Mouse (Mus musculus) midbrain, postnatal 0 days (tissue): ENCODE results near the gene Tpst1. TPM values are rescaled to one million over a fixed set of nuclear protein-coding genes. Genes with fewer than 3 reads are reported as not detected.

Source experiments
- ATAC-seq: fragments of 200-750 bp; cut with Nextera tagmentation; 2 replicates; pipeline ENCODE4 v1.8.0; 2017; ENCODE audit warnings: moderate number of reproducible peaks, mild to moderate bottlenecking, moderate TSS enrichment, moderate library complexity; ENCODE audit not compliant: low FRiP score
- DNase-seq: peaks from one replicate; pipeline ENCODE4 v3.0.0-alpha.2; 2015; ENCODE audit warnings: low spot score
- H3K27ac ChIP-seq: fragments of 300-500 bp; sonication (generic); 2 replicates; pipeline ENCODE4 v1.5.1; 2014; ENCODE audit warnings: low read depth, mild to moderate bottlenecking, low read length, mixed read lengths
- H3K27me3 ChIP-seq: fragments of 300-500 bp; sonication (generic); 2 replicates; pipeline ENCODE4 v1.6.1; 2014; ENCODE audit warnings: low read length, control low read depth, mixed read lengths; ENCODE audit not compliant: insufficient read depth
- H3K36me3 ChIP-seq: fragments of 300-500 bp; sonication (generic); 2 replicates; pipeline ENCODE4 v1.6.1; 2014; ENCODE audit warnings: low read length, control low read depth, mixed read lengths; ENCODE audit not compliant: insufficient read depth
- H3K4me1 ChIP-seq: fragments of 300-500 bp; sonication (generic); 2 replicates; pipeline ENCODE4 v1.6.1; 2014; ENCODE audit warnings: mild to moderate bottlenecking, control low read depth, antibody characterized with exemption, low read length, mixed read lengths; ENCODE audit not compliant: insufficient read depth
- H3K4me2 ChIP-seq: fragments of 300-500 bp; sonication (generic); 2 replicates; pipeline ENCODE4 v1.6.1; 2014; ENCODE audit warnings: low read depth, mild to moderate bottlenecking, low read length, mixed read lengths; ENCODE audit not compliant: poor library complexity, severe bottlenecking
- H3K4me3 ChIP-seq: fragments of 300-500 bp; sonication (generic); 2 replicates; pipeline ENCODE4 v1.5.1; 2014; ENCODE audit warnings: low read depth, mild to moderate bottlenecking, low read length, moderate library complexity
- H3K9ac ChIP-seq: fragments of 300-500 bp; sonication (generic); replicated peaks from 2 replicates; pipeline ENCODE4 v1.6.1; 2014; ENCODE audit warnings: mild to moderate bottlenecking, low read length, moderate library complexity, mixed read lengths; ENCODE audit not compliant: poor library complexity, severe bottlenecking
- H3K9me3 ChIP-seq: fragments of 300-500 bp; sonication (generic); 2 replicates; pipeline ENCODE4 v1.6.1; 2016; ENCODE audit warnings: low read length, control low read depth
- CTCF ChIP-seq: IDR thresholded peaks from 2 replicates; pipeline ENCODE4 v1.5.1; 2016; ENCODE audit warnings: antibody characterized with exemption, mild to moderate bottlenecking
- WGBS: fragments of 180-500 bp; shearing (Covaris S2); extraction: QIAGEN DNeasy Blood & Tissue Kit; methylation state at CpG from one replicate; pipeline ENCODE4 v1.1.7; 2014; 5-methylcytosine and 5-hydroxymethylcytosine counted together
- polyA plus RNA-seq: library from polyadenylated mRNA; unstranded; fragments of >200 nt; fragmentation: Nextera tagmentation; extraction: Ambion mirVana; gene quantifications from 2 replicates; pipeline ENCODE4 v1.2.1, GENCODE M21; 2015
- total RNA-seq: library from RNA; depleted of rRNA; stranded (reverse); fragments of >200 nt; gene quantifications from 2 replicates; pipeline ENCODE4 v1.2.3, GENCODE M21; 2014

The Tpst1 gene
- total and polyA plus RNA-seq, 2 experiments from 2014 or later = 46.5 to 50.0 TPM

GRCm38 (mm10) chr5:130136597-130136996 is 63.5 kb downstream of the Tpst1 start:
- WGBS = 95% methylated on average over 13 of the region's 13 CpGs
- DNase-seq (no peak), ATAC-seq (no peak)
- Histone ChIP-seq H3K27me3 (no peaks in the 10 kb centered on the region), H3K9ac (no peak overlapping the region), H3K36me3 (peaks cover 7% of the 10 kb centered on the region), H3K4me3 (no peak overlapping the region), H3K27ac (no peak overlapping the region), H3K4me1 (no peaks in the 10 kb centered on the region), H3K9me3 (no peaks in the 10 kb centered on the region), H3K4me2 (no peak overlapping the region)
- no peak for TF ChIP-seq CTCF

GRCm38 (mm10) chr5:130139393-130139792 is 66.3 kb downstream of the Tpst1 start:
- H3K4me2 ChIP-seq = no peak overlapping the region
- no peaks in the 10 kb centered on the region for H3K9me3 ChIP-seq
- no peak overlapping the region for H3K9ac ChIP-seq
- peaks cover 7% of the 10 kb centered on the region for H3K36me3 ChIP-seq
- no peaks in the 10 kb centered on the region for H3K4me1 ChIP-seq
- H3K27me3 ChIP-seq = no peaks in the 10 kb centered on the region
- H3K27ac ChIP-seq = no peak overlapping the region
- no peak for ATAC-seq
- H3K4me3 ChIP-seq = no peak overlapping the region
- peak; percentile 85 for DNase-seq
- WGBS = 24% methylated on average over 8 of the region's 8 CpGs
- TF ChIP-seq CTCF = peak; percentile 96

DNA sequence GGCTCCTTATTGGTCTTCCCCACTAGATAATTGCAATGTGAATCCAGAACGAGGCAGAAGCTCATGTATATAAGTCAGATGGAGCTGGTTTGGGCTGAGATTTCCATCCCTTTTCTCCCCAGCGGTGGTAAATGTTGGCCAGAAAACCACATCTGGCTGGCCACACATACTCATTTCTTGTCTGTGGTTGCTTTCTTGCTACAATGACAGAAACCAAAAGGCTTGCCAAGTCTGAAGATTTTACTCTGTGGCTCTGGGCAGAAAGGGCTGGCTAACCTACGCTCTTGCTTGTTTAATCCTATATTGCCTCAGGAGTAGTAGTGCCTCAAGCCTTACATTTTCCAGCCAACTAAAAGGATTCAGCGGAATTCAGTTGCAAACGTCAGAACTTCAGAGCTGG is 68.0 kb downstream of the Tpst1 start:
- Histone ChIP-seq H3K27ac (no peak overlapping the region), H3K9me3 (no peaks in the 10 kb centered on the region), H3K4me3 (no peak overlapping the region), H3K4me1 (no peaks in the 10 kb centered on the region), H3K9ac (no peak overlapping the region), H3K27me3 (no peaks in the 10 kb centered on the region), H3K36me3 (no peaks in the 10 kb centered on the region), H3K4me2 (no peak overlapping the region)
- ATAC-seq = no peak
- no peak for TF ChIP-seq CTCF
- 81% methylated on average over 5 of the region's 5 CpGs for WGBS
- DNase-seq = no peak

DNA sequence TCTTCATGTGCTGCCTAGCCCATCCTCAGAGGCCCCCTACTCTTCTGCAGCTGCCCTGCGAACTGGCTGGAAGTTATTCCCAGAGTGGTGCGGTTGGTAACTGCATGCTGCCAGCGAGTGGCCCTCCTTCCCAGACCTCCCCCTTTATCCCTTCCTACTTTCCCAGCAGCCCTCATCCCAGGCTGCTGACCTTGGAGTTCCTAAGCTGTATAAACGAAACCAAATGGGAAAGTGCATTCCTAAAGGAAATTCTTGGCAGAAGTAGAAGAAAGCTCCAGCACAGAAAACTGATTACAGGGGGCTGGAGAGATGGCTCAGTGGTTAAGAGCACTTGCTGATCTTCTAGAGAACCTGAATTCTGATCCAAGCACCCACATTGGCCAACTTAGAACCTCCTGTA is 68.9 kb downstream of the Tpst1 start:
- Histone ChIP-seq H3K4me1 (no peaks in the 10 kb centered on the region; the same call in 1 of the 2 replicates), H3K4me2 (no peak overlapping the region), H3K9me3 (no peaks in the 10 kb centered on the region), H3K4me3 (no peak overlapping the region), H3K27me3 (no peaks in the 10 kb centered on the region), H3K36me3 (no peaks in the 10 kb centered on the region), H3K27ac (no peak overlapping the region), H3K9ac (no peak overlapping the region)
- ATAC-seq (no peak), DNase-seq (no peak)
- WGBS = 74% methylated on average over 4 of the region's 4 CpGs
- TF ChIP-seq CTCF = no peak

DNA sequence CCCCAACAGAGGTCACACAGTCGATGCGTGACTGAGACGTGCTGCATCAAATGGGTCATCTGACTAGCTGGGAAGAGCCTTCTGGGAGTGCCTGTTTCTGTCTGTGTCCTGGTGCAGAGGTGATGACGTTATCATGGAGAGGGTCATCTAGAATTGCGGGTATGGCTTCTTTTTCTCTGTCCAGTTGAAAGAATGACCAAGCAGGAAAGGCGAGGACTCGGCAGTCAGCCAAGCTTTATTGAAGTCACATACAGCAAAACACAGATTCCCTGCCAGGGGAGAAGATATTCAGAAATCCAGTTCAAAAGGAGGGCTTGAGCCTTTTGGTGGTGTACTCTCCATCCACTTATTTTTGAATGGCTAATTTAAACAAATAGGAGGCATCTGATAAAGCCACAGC is 70.0 kb downstream of the Tpst1 start:
- ATAC-seq (no peak), DNase-seq (no peak)
- Histone ChIP-seq H3K27me3 (no peaks in the 10 kb centered on the region), H3K9ac (no peak overlapping the region), H3K4me1 (no peaks in the 10 kb centered on the region; the same call in 1 of the 2 replicates), H3K27ac (no peak overlapping the region), H3K4me2 (no peak overlapping the region), H3K36me3 (no peaks in the 10 kb centered on the region), H3K9me3 (no peaks in the 10 kb centered on the region), H3K4me3 (no peak overlapping the region)
- WGBS = 91% methylated on average over 7 of the region's 7 CpGs
- TF ChIP-seq CTCF = no peak

- Histone ChIP-seq H3K9me3 (no peaks in the 10 kb centered on the region), H3K27me3 (no peaks in the 10 kb centered on the region), H3K27ac (peak overlapping the region; percentile 90), H3K4me2 (peak overlapping the region; percentile 71), H3K36me3 (no peaks in the 10 kb centered on the region), H3K4me3 (peak overlapping the region; percentile 74), H3K4me1 (no peaks in the 10 kb centered on the region; the same call in 1 of the 2 replicates), H3K9ac (0 out of 2 replicates have a peak overlapping the region, but pooled peaks have one; percentile 36)
- DNase-seq (peak; percentile 93), ATAC-seq (peak; percentile 78)
- no peak; the same call in 1 of the 2 replicates for TF ChIP-seq CTCF
- WGBS = 2% methylated on average over 20 of the region's 20 CpGs
Observed at GRCm38 (mm10) chr5:130143977-130144333, 70.8 kb downstream of the Tpst1 start.
